Mouse (Mus musculus): Measurements from ENCODE around the gene Slc16a8.

DNA sequence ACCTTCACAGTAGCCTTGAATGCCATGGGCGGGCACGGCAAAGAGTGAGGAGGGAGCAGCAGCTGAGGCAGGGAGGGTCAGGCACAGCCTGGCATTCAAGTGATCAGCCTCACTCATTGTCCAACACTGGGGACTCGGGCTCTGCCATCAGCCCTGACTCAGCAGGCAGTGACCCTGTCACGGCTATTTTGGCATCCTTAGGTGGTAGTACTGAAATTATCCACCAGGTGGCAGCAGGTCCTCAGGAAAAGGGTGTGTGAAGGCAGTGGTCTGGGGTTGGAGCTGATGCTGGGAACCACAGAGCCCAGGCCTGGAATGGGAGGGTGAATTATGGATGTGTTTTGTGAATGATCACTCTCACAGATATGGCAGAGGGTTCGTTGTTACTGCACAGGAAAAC lies 29.9 kb downstream of the Slc16a8 start:
- TF ChIP-seq GATA1 (IDR thresholded peaks at IDR 0.05; ENCODE audit: borderline replicate concordance, low read length), result no peak
- no peak for TF ChIP-seq FLI1 (IDR thresholded peaks at IDR 0.05; ENCODE audit: low read length)
